Mouse (Mus musculus): ENCODE results near the gene Strn. TPM values are rescaled to one million over a fixed set of nuclear protein-coding genes. Genes with fewer than 3 reads are reported as not detected.

Gene Strn
- polyA plus RNA-seq, 1 experiment from 2014 or later: 21.0 TPM

- WGBS (ENCODE audit: missing documents): 95% methylated on average over 5 of the region's 5 CpGs
- Histone ChIP-seq H3K27ac (no peak overlapping the region), H3K36me3 (ENCODE audit: inconsistent target) (peaks cover 4% of the 10 kb centered on the region; the same call in 1 of the 2 replicates), H3K79me2 (ENCODE audit: inconsistent target) (no peaks in the 10 kb centered on the region), H3K4me3 (ENCODE audit: inconsistent target) (no peak overlapping the region)
These were observed 52.0 kb downstream of the Strn start for GRCm38 (mm10) chr17:78685004-78685403.

- Histone ChIP-seq H3K27ac (no peak overlapping the region), H3K4me3 (ENCODE audit: inconsistent target) (no peak overlapping the region), H3K79me2 (ENCODE audit: inconsistent target) (no peaks in the 10 kb centered on the region), H3K36me3 (ENCODE audit: inconsistent target) (peaks cover 17% of the 10 kb centered on the region)
- WGBS (ENCODE audit: missing documents): 92% methylated on average over 6 of the region's 6 CpGs
These were observed 54.6 kb downstream of the Strn start for GRCm38 (mm10) chr17:78682351-78682750.

- Histone ChIP-seq H3K36me3 (ENCODE audit: inconsistent target) (peaks cover 25% of the 10 kb centered on the region), H3K79me2 (ENCODE audit: inconsistent target) (no peaks in the 10 kb centered on the region), H3K4me3 (ENCODE audit: inconsistent target) (no peak overlapping the region), H3K27ac (no peak overlapping the region)
- WGBS (ENCODE audit: missing documents): 93% methylated on average over 11 of the region's 11 CpGs
These were observed 57.5 kb downstream of the Strn start for GRCm38 (mm10) chr17:78679503-78679902.

- Histone ChIP-seq H3K36me3 (ENCODE audit: inconsistent target) (peaks cover 34% of the 10 kb centered on the region), H3K4me3 (ENCODE audit: inconsistent target) (no peak overlapping the region), H3K27ac (no peak overlapping the region), H3K79me2 (ENCODE audit: inconsistent target) (no peaks in the 10 kb centered on the region)
- 91% methylated on average over 10 of the region's 11 CpGs for WGBS (ENCODE audit: missing documents)
These were observed 60.2 kb downstream of the Strn start for GRCm38 (mm10) chr17:78676813-78677212.

- 96% methylated on average over 9 of the region's 9 CpGs for WGBS (ENCODE audit: missing documents)
- Histone ChIP-seq H3K79me2 (ENCODE audit: inconsistent target) (no peaks in the 10 kb centered on the region), H3K27ac (no peak overlapping the region), H3K4me3 (ENCODE audit: inconsistent target) (no peak overlapping the region), H3K36me3 (ENCODE audit: inconsistent target) (peaks cover 83% of the 10 kb centered on the region)
These were observed 71.9 kb downstream of the Strn start for GRCm38 (mm10) chr17:78664962-78665545.

- WGBS (ENCODE audit: missing documents): 91% methylated on average over 10 of the region's 10 CpGs
- Histone ChIP-seq H3K4me3 (ENCODE audit: inconsistent target) (no peak overlapping the region), H3K27ac (no peak overlapping the region), H3K79me2 (ENCODE audit: inconsistent target) (no peaks in the 10 kb centered on the region), H3K36me3 (ENCODE audit: inconsistent target) (peaks cover 62% of the 10 kb centered on the region)
These were observed 82.2 kb downstream of the Strn start for GRCm38 (mm10) chr17:78654841-78655240.

- H3K79me2 ChIP-seq (ENCODE audit: inconsistent target): no peaks in the 10 kb centered on the region
- H3K4me3 ChIP-seq (ENCODE audit: inconsistent target): no peak overlapping the region
- no peak overlapping the region for H3K27ac ChIP-seq
- no peaks in the 10 kb centered on the region for H3K36me3 ChIP-seq (ENCODE audit: inconsistent target)
- 95% methylated on average over 17 of the region's 17 CpGs for WGBS (ENCODE audit: missing documents)
These were observed 93.0 kb downstream of the Strn start for GRCm38 (mm10) chr17:78643853-78644475.

GRCm38 (mm10) chr17:78642259-78642658 is 94.7 kb downstream of the Strn start:
- Histone ChIP-seq H3K79me2 (ENCODE audit: inconsistent target) (no peaks in the 10 kb centered on the region), H3K4me3 (ENCODE audit: inconsistent target) (no peak overlapping the region), H3K36me3 (ENCODE audit: inconsistent target) (no peaks in the 10 kb centered on the region), H3K27ac (no peak overlapping the region)
- 89% methylated on average over 4 of the region's 4 CpGs for WGBS (ENCODE audit: missing documents)

- WGBS (ENCODE audit: missing documents): 87% methylated on average over 3 of the region's 3 CpGs
- Histone ChIP-seq H3K27ac (no peak overlapping the region), H3K79me2 (ENCODE audit: inconsistent target) (no peaks in the 10 kb centered on the region), H3K36me3 (ENCODE audit: inconsistent target) (no peaks in the 10 kb centered on the region), H3K4me3 (ENCODE audit: inconsistent target) (no peak overlapping the region)
These were observed 96.6 kb downstream of the Strn start for GRCm38 (mm10) chr17:78640387-78640786.

- H3K79me2 ChIP-seq (ENCODE audit: inconsistent target): no peaks in the 10 kb centered on the region
- 63% methylated on average over 6 of the region's 6 CpGs for WGBS (ENCODE audit: missing documents)
- H3K36me3 ChIP-seq (ENCODE audit: inconsistent target): no peaks in the 10 kb centered on the region
- no peak overlapping the region for H3K27ac ChIP-seq
- no peak overlapping the region for H3K4me3 ChIP-seq (ENCODE audit: inconsistent target)
These were observed 97.9 kb downstream of the Strn start for GRCm38 (mm10) chr17:78639099-78639498.

GRCm38 (mm10) chr17:78637140-78637539 is 99.9 kb downstream of the Strn start:
- Histone ChIP-seq H3K4me3 (ENCODE audit: inconsistent target) (no peak overlapping the region), H3K27ac (no peak overlapping the region), H3K79me2 (ENCODE audit: inconsistent target) (no peaks in the 10 kb centered on the region), H3K36me3 (ENCODE audit: inconsistent target) (no peaks in the 10 kb centered on the region)
- 88% methylated on average over 7 of the region's 7 CpGs for WGBS (ENCODE audit: missing documents)

- WGBS (ENCODE audit: missing documents): 86% methylated on average over 2 of the region's 2 CpGs
- H3K4me3 ChIP-seq (ENCODE audit: inconsistent target): no peak overlapping the region
- H3K36me3 ChIP-seq (ENCODE audit: inconsistent target): no peaks in the 10 kb centered on the region
These were observed 101.4 kb downstream of the Strn start for GRCm38 (mm10) chr17:78635616-78636015.

GRCm38 (mm10) chr17:78624941-78625340 is 112.1 kb downstream of the Strn start:
- Histone ChIP-seq H3K4me3 (ENCODE audit: inconsistent target) (no peak overlapping the region), H3K27ac (no peak overlapping the region), H3K79me2 (ENCODE audit: inconsistent target) (no peaks in the 10 kb centered on the region), H3K36me3 (ENCODE audit: inconsistent target) (no peaks in the 10 kb centered on the region)
- over 99% methylated on average over 19 of the region's 19 CpGs for WGBS (ENCODE audit: missing documents)

More at GRCm38 (mm10) chr17:78635616-78636015, 101.4 kb downstream of the Strn start:
- H3K79me2 ChIP-seq (ENCODE audit: inconsistent target): no peaks in the 10 kb centered on the region
- H3K27ac ChIP-seq: no peak overlapping the region

- no peak overlapping the region for H3K27ac ChIP-seq
- H3K36me3 ChIP-seq (ENCODE audit: inconsistent target): no peaks in the 10 kb centered on the region
- H3K4me3 ChIP-seq (ENCODE audit: inconsistent target): no peak overlapping the region
- 92% methylated on average over 4 of the region's 4 CpGs for WGBS (ENCODE audit: missing documents)
- H3K79me2 ChIP-seq (ENCODE audit: inconsistent target): no peaks in the 10 kb centered on the region
These were observed 115.1 kb downstream of the Strn start for GRCm38 (mm10) chr17:78621863-78622262.

- 93% methylated on average over 4 of the region's 4 CpGs for WGBS (ENCODE audit: missing documents)
- no peak overlapping the region for H3K4me3 ChIP-seq (ENCODE audit: inconsistent target)
- no peak overlapping the region for H3K27ac ChIP-seq
- H3K79me2 ChIP-seq (ENCODE audit: inconsistent target): no peaks in the 10 kb centered on the region
- H3K36me3 ChIP-seq (ENCODE audit: inconsistent target): no peaks in the 10 kb centered on the region
These were observed 116.3 kb downstream of the Strn start for GRCm38 (mm10) chr17:78620740-78621139.
